Mouse (Mus musculus) CH12.LX (cell line): ENCODE results near the gene Cth. TPM values are rescaled to one million over a fixed set of nuclear protein-coding genes. Genes with fewer than 3 reads are reported as not detected.

ENCODE experiments used
- DNase-seq: peaks from one replicate; pipeline ENCODE4 v3.0.0-alpha.2; 2013; ENCODE audit errors: extremely low read depth
- H3K27ac ChIP-seq: 2 replicates; pipeline ENCODE4 v1.5.1; 2012; ENCODE audit warnings: low read depth, mild to moderate bottlenecking, control low read depth, moderate library complexity; ENCODE audit not compliant: insufficient read depth
- H3K27me3 ChIP-seq: replicated peaks from 2 replicates; pipeline ENCODE3; 2012; ENCODE audit warnings: inconsistent platforms
- H3K36me3 ChIP-seq, 2 experiments: replicated peaks in 1 of 2; 2 replicates each; pipeline versions ENCODE3 to v1.6.1; 2012; ENCODE audit warnings: inconsistent platforms in 1 of 2, low read length in 1 of 2, mild to moderate bottlenecking in 1 of 2, mixed read lengths in 1 of 2, moderate library complexity in 1 of 2; ENCODE audit not compliant: control insufficient read depth in 1 of 2, insufficient read depth in 1 of 2
- H3K4me1 ChIP-seq, 2 experiments: 2 replicates each; pipeline ENCODE4 v1.6.1; 2012; ENCODE audit warnings: inconsistent platforms in 1 of 2, moderate library complexity in 1 of 2; ENCODE audit not compliant: insufficient read depth in 2 of 2, control insufficient read depth in 1 of 2
- H3K4me2 ChIP-seq: 2 replicates; pipeline ENCODE4 v1.6.1; 2012; ENCODE audit warnings: low read depth, mild to moderate bottlenecking, control low read depth; ENCODE audit not compliant: poor library complexity, insufficient read depth, severe bottlenecking
- H3K4me3 ChIP-seq, 3 experiments: fragments of 150-350 bp in 1 of 3; sonication (generic) in 1 of 3; replicated peaks in 1 of 3; 2 replicates each; pipeline versions ENCODE3 to v1.5.1; 2011 to 2012; ENCODE audit warnings: low read depth in 2 of 3, low read length in 2 of 3, mild to moderate bottlenecking in 2 of 3, moderate library complexity in 2 of 3, control low read depth in 1 of 3, improper control_type of control experiment in 1 of 3, inconsistent platforms in 1 of 3, mixed read lengths in 1 of 3; ENCODE audit not compliant: poor library complexity in 1 of 3
- H3K79me2 ChIP-seq: replicated peaks from 2 replicates; pipeline ENCODE4 v1.6.1; 2012; ENCODE audit warnings: mild to moderate bottlenecking, moderate library complexity; ENCODE audit not compliant: control insufficient read depth, poor library complexity, insufficient read depth, severe bottlenecking; ENCODE audit errors: extremely low read depth
- H3K9ac ChIP-seq: 2 replicates; pipeline ENCODE4 v1.6.1; 2012; ENCODE audit warnings: low read depth, mild to moderate bottlenecking, control low read depth, moderate library complexity; ENCODE audit not compliant: insufficient read depth
- H3K9me3 ChIP-seq: replicated peaks from 2 replicates; pipeline ENCODE3; 2012; ENCODE audit warnings: low read length, inconsistent platforms, mixed read lengths
- CTCF ChIP-seq, 2 experiments: IDR thresholded peaks in 1 of 2; conservative IDR thresholded peaks in 1 of 2; 2 replicates each; pipeline ENCODE4 v1.5.1; 2011 to 2012; ENCODE audit warnings: low read depth in 2 of 2, low read length in 2 of 2, improper control_type of control experiment in 1 of 2, inconsistent platforms in 1 of 2, mild to moderate bottlenecking in 1 of 2, moderate library complexity in 1 of 2
- ELF1 ChIP-seq: IDR thresholded peaks from 2 replicates; pipeline ENCODE4 v1.6.1; 2014; ENCODE audit warnings: low read depth, mild to moderate bottlenecking, inconsistent platforms, low read length, improper control_type of control experiment
- ETS1 ChIP-seq: conservative IDR thresholded peaks from 2 replicates; pipeline ENCODE4 v1.6.1; 2012; ENCODE audit warnings: low read depth, mild to moderate bottlenecking, inconsistent platforms, low read length, improper control_type of control experiment, moderate library complexity
- IRF4 ChIP-seq: IDR thresholded peaks from 2 replicates; pipeline ENCODE4 v1.6.1; 2014; ENCODE audit warnings: low read depth, mild to moderate bottlenecking, inconsistent platforms, low read length, improper control_type of control experiment
- JUN ChIP-seq: IDR thresholded peaks from 2 replicates; pipeline ENCODE4 v1.6.1; 2011; ENCODE audit warnings: low read depth, mild to moderate bottlenecking, low read length, improper control_type of control experiment, moderate library complexity; ENCODE audit not compliant: insufficient read depth
- KAT2A ChIP-seq: IDR thresholded peaks from 2 replicates; pipeline ENCODE4 v1.6.1; 2012; ENCODE audit warnings: low read length, improper control_type of control experiment, inconsistent platforms; ENCODE audit not compliant: insufficient replicate concordance
- MAZ ChIP-seq: IDR thresholded peaks from 2 replicates; pipeline ENCODE4 v1.6.1; 2012; ENCODE audit warnings: low read depth, mild to moderate bottlenecking, inconsistent platforms, low read length, improper control_type of control experiment, moderate library complexity
- MXI1 ChIP-seq: IDR thresholded peaks from 2 replicates; pipeline ENCODE4 v1.6.1; 2011; ENCODE audit warnings: mild to moderate bottlenecking, low read depth, low read length, improper control_type of control experiment
- NELFE ChIP-seq: IDR thresholded peaks from 2 replicates; pipeline ENCODE4 v1.6.1; 2011; ENCODE audit warnings: low read depth, low read length, improper control_type of control experiment
- NRF1 ChIP-seq: IDR thresholded peaks from 2 replicates; pipeline ENCODE4 v1.6.1; 2014; ENCODE audit warnings: low read depth, mild to moderate bottlenecking, inconsistent platforms, low read length, improper control_type of control experiment, moderate library complexity
- PAX5 ChIP-seq: IDR thresholded peaks from 2 replicates; pipeline ENCODE4 v1.6.1; 2012; ENCODE audit warnings: low read length, inconsistent platforms, mixed read lengths
- POLR2A ChIP-seq: IDR thresholded peaks from 2 replicates; pipeline ENCODE4 v1.6.1; 2011; ENCODE audit warnings: low read depth, mild to moderate bottlenecking, improper control_type of control experiment, low read length
- POLR2AphosphoS2 ChIP-seq: IDR thresholded peaks from 2 replicates; pipeline ENCODE4 v1.6.1; 2011; ENCODE audit warnings: low read depth, low read length, improper control_type of control experiment
- SIN3A ChIP-seq: IDR thresholded peaks from 2 replicates; pipeline ENCODE4 v1.6.1; 2012; ENCODE audit warnings: low read length, improper control_type of control experiment, inconsistent platforms
- SMC3 ChIP-seq: IDR thresholded peaks from 2 replicates; pipeline ENCODE4 v1.6.1; 2011; ENCODE audit warnings: low read depth, low read length, improper control_type of control experiment
- TCF12 ChIP-seq: IDR thresholded peaks from 2 replicates; pipeline ENCODE4 v1.6.1; 2014; ENCODE audit warnings: low read depth, mild to moderate bottlenecking, inconsistent platforms, low read length, improper control_type of control experiment
- USF1 ChIP-seq: IDR thresholded peaks from 2 replicates; pipeline ENCODE4 v1.6.1; 2014; ENCODE audit warnings: low read depth, mild to moderate bottlenecking, inconsistent platforms, low read length, improper control_type of control experiment
- ZKSCAN1 ChIP-seq: IDR thresholded peaks from 2 replicates; pipeline ENCODE4 v1.6.1; 2012; ENCODE audit warnings: low read depth, inconsistent platforms, low read length, improper control_type of control experiment, borderline replicate concordance
- dilution Hi-C: fragments of 300-500 bp; cut with MboI; formaldehyde crosslinking; loops from 2 replicates; pipeline ENCODE4 v1.14.3; 2020; ENCODE audit warnings: low sequenced_read_pairs; ENCODE audit not compliant: extremely low pct_unique_long_range_greater_than_20kb, extremely low pct_ligation_motif_present
- in situ Hi-C: fragments of 300-500 bp; cut with MboI; formaldehyde crosslinking; loops from 3 replicates; pipeline ENCODE4 v1.14.3; 2019; ENCODE audit warnings: low sequenced_read_pairs, low pct_ligation_motif_present, low pct_unique_long_range_greater_than_20kb, mixed read lengths
- polyA plus RNA-seq: library from polyadenylated mRNA; unstranded; fragments of >175 nt; gene quantifications from 2 replicates; pipeline ENCODE4 v1.2.1, GENCODE M21; 2012; ENCODE audit warnings: low read depth; ENCODE audit not compliant: insufficient read length
- total RNA-seq, 2 experiments: library from RNA; depleted of rRNA; stranded (reverse); fragments of 300-350 nt in 1 of 2; fragments of >200 nt in 1 of 2; gene quantifications; 2 replicates each; pipeline ENCODE4 v1.2.3; 2012 to 2014

The Cth gene
- total and polyA plus RNA-seq, 3 experiments, result 187 to 637 (median 370) TPM

- in situ Hi-C loops (no loop called here), dilution Hi-C loops (no loop called here)
- H3K27me3 ChIP-seq, result peaks cover 2% of the 10 kb centered on the region
- H3K4me3 ChIP-seq, result no peak overlapping the region
- H3K4me1 ChIP-seq, result peaks cover 4 to 5% of the 10 kb centered on the region in 2 experiments; a peak in 1 of 4 replicates
- no peaks in the 10 kb centered on the region for H3K9me3 ChIP-seq
- H3K36me3 ChIP-seq, result no peaks in the 10 kb centered on the region
- H3K79me2 ChIP-seq, result no peaks in the 10 kb centered on the region
- DNase-seq, result no peak
- no peak overlapping the region for H3K4me2 ChIP-seq
- H3K27ac ChIP-seq, result no peak overlapping the region
- TF ChIP-seq IRF4 (no peak), ELF1 (no peak), ZKSCAN1 (no peak), USF1 (no peak), PAX5 (no peak), POLR2AphosphoS2 (no peak), JUN (no peak), MXI1 (no peak), POLR2A (no peak), ETS1 (no peak), MAZ (no peak), NELFE (no peak), TCF12 (no peak)
- TF ChIP-seq, all 38 proteins: peak for 0
- H3K9ac ChIP-seq, result no peak overlapping the region
Measured at GRCm38 (mm10) chr3:157872897-157873296, 52.0 kb downstream of the Cth start.

- Histone ChIP-seq H3K36me3 (no peaks in the 10 kb centered on the region), H3K79me2 (no peaks in the 10 kb centered on the region)
- in situ Hi-C loops, result no loop called here
- TF ChIP-seq SIN3A, result no peak
- no peak for TF ChIP-seq ELF1
- no peak for TF ChIP-seq SMC3
- TF ChIP-seq CTCF (conservative IDR thresholded peaks at IDR 0.05 in 1 of 2, IDR thresholded peaks at IDR 0.05 in 1 of 2; ENCODE audit: low read depth in 2 of 2, low read length in 2 of 2), result no peak
- TF ChIP-seq KAT2A, result no peak
- TF ChIP-seq NRF1, result no peak
- TF ChIP-seq, all 38 proteins: peak for 0
- H3K4me1 ChIP-seq, result peaks cover 4 to 6% of the 10 kb centered on the region in 2 experiments; a peak in 1 of 4 replicates
- no peak overlapping the region for H3K4me3 ChIP-seq
- no peaks in the 10 kb centered on the region for H3K9me3 ChIP-seq
- H3K9ac ChIP-seq, result no peak overlapping the region
- dilution Hi-C loops, result no loop called here
- no peak overlapping the region for H3K27ac ChIP-seq
- H3K27me3 ChIP-seq, result no peaks in the 10 kb centered on the region
- DNase-seq, result no peak
- H3K4me2 ChIP-seq, result no peak overlapping the region
Measured at GRCm38 (mm10) chr3:157867836-157868235, 57.0 kb downstream of the Cth start.
